Mouse (Mus musculus): ENCODE measurements around the gene Ms4a4b.

DNA sequence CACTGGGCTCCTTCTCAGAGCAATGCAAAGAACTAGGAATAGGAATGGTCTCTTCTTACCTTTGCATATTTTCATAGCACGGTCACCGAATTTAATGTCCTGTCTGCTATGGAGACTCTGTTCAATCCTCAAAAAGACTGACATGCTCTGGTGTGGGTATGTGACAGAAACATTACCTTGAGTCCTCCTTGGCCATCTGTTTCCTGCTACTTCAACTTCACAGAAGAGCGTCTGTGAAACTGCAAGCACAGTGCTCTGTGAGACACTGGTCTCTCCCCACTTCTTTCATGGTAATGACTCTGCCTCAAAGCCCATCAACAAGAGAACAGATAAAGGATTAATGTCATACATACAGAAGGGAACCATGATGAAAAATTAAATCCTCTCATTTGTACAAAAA lies 41.0 kb downstream of the Ms4a4b start:
- TF ChIP-seq POLR2A (IDR thresholded peaks at IDR 0.05; ENCODE audit: insufficient read depth, low read depth, low read length) (no peak), CTCF (IDR thresholded peaks at IDR 0.05) (no peak)
